Mouse (Mus musculus) forebrain, embryonic 12.5 days (tissue): ENCODE results near the gene Hes5. TPM values are rescaled to one million over a fixed set of nuclear protein-coding genes. Genes with fewer than 3 reads are reported as not detected.

Experiments used
- ATAC-seq: fragments of 200-750 bp; cut with Nextera tagmentation; 2 replicates; pipeline ENCODE4 v1.8.0; 2017; ENCODE audit warnings: moderate TSS enrichment; ENCODE audit not compliant: low FRiP score
- H3K27ac ChIP-seq: fragments of 300-500 bp; sonication (generic); 2 replicates; pipeline ENCODE4 v1.5.1; 2016; ENCODE audit warnings: mild to moderate bottlenecking
- H3K27me3 ChIP-seq: fragments of 300-500 bp; sonication (generic); 2 replicates; pipeline ENCODE4 v1.6.1; 2016; ENCODE audit warnings: mild to moderate bottlenecking
- H3K36me3 ChIP-seq: fragments of 300-500 bp; sonication (generic); replicated peaks from 2 replicates; pipeline ENCODE4 v1.6.1; 2016; ENCODE audit warnings: mild to moderate bottlenecking
- H3K4me1 ChIP-seq: fragments of 300-500 bp; sonication (generic); 2 replicates; pipeline ENCODE4 v1.6.1; 2016
- H3K4me2 ChIP-seq: fragments of 300-500 bp; sonication (generic); 2 replicates; pipeline ENCODE4 v1.6.1; 2016; ENCODE audit warnings: mild to moderate bottlenecking, moderate library complexity
- H3K4me3 ChIP-seq: fragments of 300-500 bp; sonication (generic); replicated peaks from 2 replicates; pipeline ENCODE4 v1.5.1; 2016; ENCODE audit warnings: mild to moderate bottlenecking
- H3K9ac ChIP-seq: fragments of 300-500 bp; sonication (generic); 2 replicates; pipeline ENCODE4 v1.6.1; 2016; ENCODE audit warnings: mild to moderate bottlenecking
- H3K9me3 ChIP-seq: fragments of 300-500 bp; sonication (generic); 2 replicates; pipeline ENCODE4 v1.6.1; 2016
- WGBS: fragments of 180-500 bp; shearing (Covaris S2); methylation state at CpG from one replicate; pipeline ENCODE4 v1.1.7; 2016; 5-methylcytosine and 5-hydroxymethylcytosine counted together
- polyA plus RNA-seq: library from polyadenylated mRNA; unstranded; fragments of >200 nt; fragmentation: Nextera tagmentation; extraction: Ambion mirVana; gene quantifications from 2 replicates; pipeline ENCODE4 v1.2.1, GENCODE M21; 2016

Hes5 gene
- polyA plus RNA-seq, 1 experiment from 2014 or later: 456 TPM

DNA sequence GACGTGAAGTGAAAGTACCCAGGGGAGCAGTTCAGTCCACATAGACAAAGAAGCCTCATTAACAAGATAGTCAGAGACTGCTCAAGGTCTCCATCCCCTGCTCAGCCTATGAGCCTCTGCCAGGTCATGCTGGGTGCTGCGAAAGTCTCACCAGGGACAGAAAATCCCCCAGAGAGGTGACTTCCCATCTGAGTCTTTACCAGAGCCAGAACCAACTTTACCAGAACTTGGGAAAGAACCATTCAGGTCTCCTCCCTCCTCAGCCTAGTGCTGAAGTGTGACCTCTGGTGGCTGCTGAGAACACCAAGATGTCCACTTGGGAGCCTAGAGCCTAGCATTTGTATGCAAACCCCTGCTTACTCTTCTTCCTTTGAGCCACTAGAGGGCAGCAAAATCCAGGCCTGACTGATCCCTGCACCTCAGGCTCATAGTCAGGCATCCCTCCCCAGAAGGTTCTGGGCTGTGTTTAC is 16.6 kb upstream of the Hes5 start:
- Histone ChIP-seq H3K4me2 (no peak overlapping the region), H3K27ac (no peak overlapping the region), H3K9ac (no peak overlapping the region), H3K36me3 (no peaks in the 10 kb centered on the region), H3K4me1 (peaks cover 45% of the 10 kb centered on the region), H3K9me3 (no peaks in the 10 kb centered on the region), H3K27me3 (peaks cover 5% of the 10 kb centered on the region; the same call in 1 of the 2 replicates), H3K4me3 (no peak overlapping the region)
- ATAC-seq: peak; percentile 53
- 22% methylated on average over 2 of the region's 2 CpGs for WGBS

DNA sequence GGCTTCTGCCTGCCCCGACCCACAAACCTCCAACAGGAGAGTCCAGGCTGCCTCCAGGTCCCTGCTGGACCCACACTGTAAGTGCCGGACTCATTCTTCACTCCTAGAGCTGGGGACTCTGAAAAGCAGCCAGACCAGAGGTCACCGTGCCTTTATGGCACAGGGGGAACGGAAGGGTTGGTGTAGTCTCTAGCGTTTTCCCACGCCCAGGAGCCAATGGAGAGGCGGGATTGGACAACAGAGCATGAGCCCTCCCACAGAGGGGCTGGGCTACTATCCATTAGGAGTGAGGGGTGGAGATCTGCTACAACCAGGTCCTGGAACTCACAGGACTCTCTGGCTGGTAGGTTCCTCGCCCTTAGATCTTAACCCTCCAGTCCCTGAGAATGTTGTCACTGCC is 14.4 kb upstream of the Hes5 start:
- H3K9me3 ChIP-seq: no peaks in the 10 kb centered on the region
- H3K4me2 ChIP-seq: peak overlapping the region; percentile 63
- H3K9ac ChIP-seq: peak overlapping the region; percentile 17; the same call in 1 of the 2 replicates
- WGBS: 3% methylated on average over 8 of the region's 8 CpGs
- peak overlapping the region; percentile 79 for H3K27ac ChIP-seq
- peaks cover 5% of the 10 kb centered on the region; the same call in 1 of the 2 replicates for H3K27me3 ChIP-seq
- H3K4me1 ChIP-seq: peaks cover 64% of the 10 kb centered on the region
- H3K36me3 ChIP-seq: no peaks in the 10 kb centered on the region
- peak; percentile 80 for ATAC-seq
- peak overlapping the region; percentile 38 for H3K4me3 ChIP-seq

DNA sequence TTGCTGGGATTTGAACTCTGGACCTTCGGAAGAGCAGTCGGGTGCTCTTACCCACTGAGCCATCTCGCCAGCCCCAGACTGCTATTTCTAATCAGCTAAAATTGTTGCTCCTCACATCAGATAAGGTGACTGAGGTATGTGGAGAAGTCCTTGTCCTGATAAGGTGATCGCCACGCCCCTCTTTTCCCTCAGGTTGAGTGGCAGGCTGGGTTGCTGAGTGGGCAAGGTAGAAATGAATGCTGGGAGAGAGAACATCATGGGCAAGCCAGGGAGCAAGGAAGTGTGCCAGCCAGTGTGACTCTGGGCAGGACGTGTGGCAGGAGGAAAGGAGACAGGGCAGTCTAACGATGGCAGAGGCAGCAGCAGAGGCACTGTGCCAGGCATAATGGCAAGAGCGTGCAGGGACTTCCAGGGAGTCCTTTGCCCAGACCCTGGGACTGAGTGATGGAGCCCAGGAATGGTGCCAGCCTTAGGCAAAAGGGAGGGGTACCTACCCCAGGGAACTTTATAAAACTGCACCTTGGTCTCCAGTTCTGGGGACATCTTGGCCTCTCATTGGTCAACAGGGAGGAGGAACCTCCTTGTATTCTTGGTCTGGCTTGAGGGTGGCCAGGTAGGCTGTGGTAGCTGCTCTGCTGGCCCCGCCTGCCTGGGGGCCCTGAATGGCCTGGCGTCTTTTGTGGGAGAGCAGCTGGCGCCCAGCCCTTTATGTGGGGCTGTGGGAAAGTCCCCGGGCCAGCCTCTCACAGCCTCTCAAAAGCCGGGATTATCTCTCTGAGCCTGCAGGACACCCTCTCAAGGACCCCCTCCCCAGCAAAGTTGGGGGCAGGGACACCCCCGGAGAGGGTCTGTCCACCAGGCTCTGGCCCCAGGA is 12.4 kb upstream of the Hes5 start:
- H3K4me3 ChIP-seq: peak overlapping the region; percentile 13; the same call in 1 of the 2 replicates

DNA sequence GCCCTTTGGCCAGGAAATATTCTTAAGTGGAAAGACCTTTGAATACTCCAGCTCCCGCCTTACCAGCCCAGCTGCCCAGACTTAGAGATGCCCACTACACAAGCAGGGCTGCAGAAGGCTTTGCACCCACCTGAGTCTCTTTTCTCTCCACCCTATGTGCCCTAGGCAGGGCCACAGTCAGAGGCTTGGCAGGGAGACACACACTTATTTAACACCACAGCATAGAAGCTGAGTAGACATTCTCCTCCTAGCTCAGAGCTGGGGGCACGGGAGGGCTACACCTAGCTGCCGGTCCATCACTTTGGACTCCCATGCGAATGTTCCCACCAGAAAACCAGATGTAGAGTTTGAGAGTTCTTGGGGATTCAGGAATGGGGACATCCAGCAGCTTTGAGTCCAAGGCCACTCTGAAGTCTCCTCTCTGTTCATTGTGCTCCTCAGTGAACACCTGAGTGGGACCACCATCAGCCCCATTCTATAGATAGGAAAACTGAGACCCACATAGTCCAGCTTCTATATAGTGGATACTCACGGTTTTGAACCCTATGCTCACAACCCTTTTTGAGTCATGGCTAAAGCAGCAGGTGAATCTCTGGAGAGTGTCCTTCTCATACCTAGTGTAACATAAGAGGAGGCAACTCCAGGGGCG is 11.7 kb upstream of the Hes5 start:
- H3K27ac ChIP-seq: peak overlapping the region; percentile 95
- H3K9me3 ChIP-seq: no peaks in the 10 kb centered on the region
- H3K36me3 ChIP-seq: no peaks in the 10 kb centered on the region
- 36% methylated on average over 6 of the region's 6 CpGs for WGBS
- ATAC-seq: peak; percentile 10
- H3K4me3 ChIP-seq: peak overlapping the region; percentile 13
- peaks cover 26% of the 10 kb centered on the region for H3K27me3 ChIP-seq
- peak overlapping the region; percentile 41 for H3K4me2 ChIP-seq
- H3K4me1 ChIP-seq: peaks cover 87% of the 10 kb centered on the region
- H3K9ac ChIP-seq: no peak overlapping the region

More for the DNA sequence above, 12.4 kb upstream of the Hes5 start:
- no peaks in the 10 kb centered on the region for H3K9me3 ChIP-seq
- no peak overlapping the region for H3K9ac ChIP-seq
- peak; percentile 68 for ATAC-seq
- peak overlapping the region; percentile 41 for H3K4me2 ChIP-seq
- 29% methylated on average over 14 of the region's 14 CpGs for WGBS
- H3K4me1 ChIP-seq: peaks cover 83% of the 10 kb centered on the region
- H3K27me3 ChIP-seq: peaks cover 18% of the 10 kb centered on the region; the same call in 1 of the 2 replicates
- no peaks in the 10 kb centered on the region for H3K36me3 ChIP-seq
- H3K27ac ChIP-seq: peak overlapping the region; percentile 95

DNA sequence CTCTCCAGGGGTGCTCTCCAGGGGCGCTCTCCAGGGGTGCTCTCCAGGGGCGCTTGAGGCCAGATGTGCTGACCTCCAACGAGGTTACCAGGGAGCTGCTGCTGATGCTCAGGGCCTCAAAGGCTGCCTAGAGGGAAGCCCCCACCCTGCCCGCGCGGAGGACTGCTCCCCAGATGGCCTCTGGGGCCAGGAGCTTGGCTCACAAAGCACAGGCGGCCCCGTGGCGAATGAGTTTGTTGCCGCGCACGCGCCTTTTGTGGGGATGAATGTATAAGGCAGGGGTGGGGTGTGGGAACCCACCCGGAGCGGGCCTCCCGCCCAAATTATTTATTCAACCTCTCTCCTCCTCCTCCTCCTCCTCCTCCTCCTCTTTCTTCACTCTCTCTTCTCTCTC is 11.1 kb upstream of the Hes5 start:
- Histone ChIP-seq H3K9ac (no peak overlapping the region), H3K36me3 (no peaks in the 10 kb centered on the region), H3K9me3 (no peaks in the 10 kb centered on the region), H3K4me3 (peak overlapping the region; percentile 13), H3K4me2 (peak overlapping the region; percentile 41), H3K27me3 (peaks cover 31% of the 10 kb centered on the region), H3K27ac (peak overlapping the region; percentile 95), H3K4me1 (peaks cover 91% of the 10 kb centered on the region)
- peak; percentile 31 for ATAC-seq
- 4% methylated on average over 16 of the region's 16 CpGs for WGBS

DNA sequence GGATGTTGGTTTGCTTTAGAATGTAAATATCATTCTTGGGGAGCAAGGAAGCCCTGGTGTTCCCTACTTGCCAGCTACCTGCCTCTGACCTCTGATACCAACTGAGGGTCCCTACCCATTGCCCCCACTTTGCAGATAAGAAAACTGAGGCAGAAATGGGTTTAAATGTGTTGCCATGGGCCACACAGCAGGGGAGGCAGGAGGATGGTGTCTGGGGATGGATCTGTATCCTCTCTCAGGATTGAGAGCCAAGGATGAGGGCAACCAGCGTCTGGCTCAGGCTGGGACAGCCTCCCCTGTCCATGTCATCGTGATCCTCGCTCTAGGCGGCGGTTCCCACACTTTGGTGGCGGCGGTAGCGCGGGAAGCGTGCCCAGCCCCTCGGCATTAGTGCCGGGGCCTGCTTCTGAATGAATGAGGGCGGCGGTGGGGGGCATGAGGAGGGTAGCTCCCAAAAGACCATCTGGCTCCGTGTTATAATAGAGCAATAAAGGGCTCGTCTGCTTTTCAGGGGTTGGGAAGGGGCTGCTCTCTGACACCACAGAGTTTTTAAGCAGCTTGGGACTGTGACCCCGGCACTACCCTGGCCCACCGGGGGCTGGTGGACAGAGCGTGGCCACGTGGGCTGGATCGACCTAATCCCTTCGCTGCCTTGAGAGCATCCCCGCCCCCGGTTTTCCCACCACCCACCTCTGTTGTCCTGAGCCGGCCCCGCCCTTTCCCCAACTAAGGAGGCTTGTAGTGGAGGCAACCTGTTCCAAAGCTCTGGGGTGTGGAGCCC is 8.1 kb upstream of the Hes5 start:
- peaks cover 60% of the 10 kb centered on the region for H3K27me3 ChIP-seq
- under 1% methylated on average over 26 of the region's 26 CpGs for WGBS
- no peaks in the 10 kb centered on the region for H3K9me3 ChIP-seq
- H3K4me3 ChIP-seq: peak overlapping the region; percentile 13; the same call in 1 of the 2 replicates
- H3K9ac ChIP-seq: 0 out of 2 replicates have a peak overlapping the region, but pooled peaks have one; percentile 12
- H3K36me3 ChIP-seq: no peaks in the 10 kb centered on the region
- H3K27ac ChIP-seq: peak overlapping the region; percentile 75
- H3K4me1 ChIP-seq: peaks cover 85% of the 10 kb centered on the region
- H3K4me2 ChIP-seq: peak overlapping the region; percentile 43
- ATAC-seq: peak; percentile 62

DNA sequence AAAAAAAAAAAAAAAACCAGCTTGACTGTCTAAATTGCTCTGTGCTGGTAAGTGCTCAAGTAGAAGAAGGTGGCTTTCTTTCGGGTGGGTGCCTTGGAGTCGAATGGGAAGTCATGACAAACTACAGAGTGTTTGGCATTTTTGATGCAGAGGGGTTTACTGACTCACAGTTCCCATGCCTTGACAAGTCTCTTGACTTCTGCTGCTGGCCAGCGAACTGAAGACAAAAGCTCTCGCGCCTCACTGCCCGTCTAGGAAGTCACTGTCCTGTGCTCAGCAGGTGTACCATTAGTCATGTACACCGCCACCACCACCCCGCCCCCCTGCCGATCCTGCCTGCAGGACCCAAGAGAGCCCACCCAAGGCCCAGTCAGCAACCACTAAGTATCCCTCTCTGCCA is 4.1 kb upstream of the Hes5 start:
- no peak overlapping the region for H3K9ac ChIP-seq
- H3K36me3 ChIP-seq: no peaks in the 10 kb centered on the region
- peaks cover 72% of the 10 kb centered on the region for H3K27me3 ChIP-seq
- no peak overlapping the region; the same call in 1 of the 2 replicates for H3K4me2 ChIP-seq
- WGBS: 19% methylated on average over 9 of the region's 9 CpGs
- H3K9me3 ChIP-seq: no peaks in the 10 kb centered on the region
- peaks cover 82% of the 10 kb centered on the region for H3K4me1 ChIP-seq
- no peak overlapping the region for H3K27ac ChIP-seq
- no peak overlapping the region for H3K4me3 ChIP-seq
- ATAC-seq: no peak

DNA sequence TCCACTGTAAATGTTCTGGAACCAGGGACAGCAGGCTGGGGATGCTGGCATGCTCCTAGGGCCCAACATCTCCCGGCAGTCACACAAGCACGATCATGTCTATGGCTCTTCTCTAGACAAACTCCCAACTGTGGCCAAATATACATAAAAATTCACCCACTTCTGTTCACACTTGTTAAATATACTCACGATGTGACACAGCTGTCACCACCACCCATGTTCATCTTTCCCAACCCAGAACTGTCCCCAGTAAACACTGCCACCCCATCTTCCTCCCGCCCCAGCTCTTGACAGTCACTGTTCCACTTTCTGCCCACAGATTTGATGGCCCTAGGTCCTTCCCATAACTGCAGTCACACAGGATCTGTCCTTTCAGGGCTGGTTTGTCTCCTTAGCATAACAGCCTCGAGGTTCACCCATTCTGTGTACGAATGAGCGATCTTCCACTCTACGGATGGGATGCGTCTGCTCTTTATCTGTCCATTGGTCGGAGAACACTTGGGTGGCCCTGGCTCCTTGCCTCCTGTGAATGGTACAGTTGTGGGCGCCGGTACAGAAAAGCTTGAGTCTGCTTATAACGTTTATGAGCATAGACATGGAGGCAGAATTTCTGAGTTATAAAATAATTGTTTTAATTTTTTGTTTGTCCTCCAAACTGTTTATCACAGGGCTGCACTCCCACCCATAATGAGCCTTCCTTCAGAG is 3.3 kb upstream of the Hes5 start:
- 0 out of 2 replicates have a peak, but pooled peaks cover 6% of the 10 kb centered on the region for H3K36me3 ChIP-seq
- H3K9ac ChIP-seq: no peak overlapping the region
- peaks cover 83% of the 10 kb centered on the region for H3K4me1 ChIP-seq
- H3K27ac ChIP-seq: peak overlapping the region; percentile 99
- H3K4me2 ChIP-seq: peak overlapping the region; percentile 81
- 28% methylated on average over 13 of the region's 13 CpGs for WGBS
- ATAC-seq: no peak
- no peaks in the 10 kb centered on the region for H3K9me3 ChIP-seq
- H3K27me3 ChIP-seq: peaks cover 69% of the 10 kb centered on the region
- no peak overlapping the region for H3K4me3 ChIP-seq

DNA sequence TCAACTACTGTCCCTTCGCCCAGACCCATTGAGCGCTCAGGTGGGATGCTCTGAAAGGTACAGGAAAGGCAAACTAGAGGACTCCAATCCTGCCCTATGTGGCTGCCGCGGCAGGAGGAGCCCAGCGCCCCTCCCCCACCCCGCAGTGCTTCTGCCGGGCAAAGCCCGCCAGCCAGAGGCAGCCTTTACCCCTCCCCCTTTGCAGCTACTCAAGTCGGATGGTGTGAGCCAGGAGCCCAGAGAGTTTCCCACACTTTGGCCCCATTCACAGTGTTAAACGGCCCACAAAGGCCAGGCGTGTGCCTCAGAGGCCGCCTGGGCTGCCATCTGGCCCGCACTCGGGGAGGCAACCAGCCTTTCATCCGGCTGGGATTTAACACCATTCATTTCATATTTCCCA is 2.6 kb upstream of the Hes5 start:
- H3K4me1 ChIP-seq: peaks cover 83% of the 10 kb centered on the region
- H3K27ac ChIP-seq: peak overlapping the region; percentile 99
- H3K36me3 ChIP-seq: 0 out of 2 replicates have a peak, but pooled peaks cover 9% of the 10 kb centered on the region
- peak overlapping the region; percentile 42; the same call in 1 of the 2 replicates for H3K9ac ChIP-seq
- H3K4me3 ChIP-seq: peak overlapping the region; percentile 26
- H3K9me3 ChIP-seq: no peaks in the 10 kb centered on the region
- peaks cover 69% of the 10 kb centered on the region for H3K27me3 ChIP-seq
- H3K4me2 ChIP-seq: peak overlapping the region; percentile 81
- WGBS: under 1% methylated on average over 15 of the region's 15 CpGs
- peak; percentile 66 for ATAC-seq

DNA sequence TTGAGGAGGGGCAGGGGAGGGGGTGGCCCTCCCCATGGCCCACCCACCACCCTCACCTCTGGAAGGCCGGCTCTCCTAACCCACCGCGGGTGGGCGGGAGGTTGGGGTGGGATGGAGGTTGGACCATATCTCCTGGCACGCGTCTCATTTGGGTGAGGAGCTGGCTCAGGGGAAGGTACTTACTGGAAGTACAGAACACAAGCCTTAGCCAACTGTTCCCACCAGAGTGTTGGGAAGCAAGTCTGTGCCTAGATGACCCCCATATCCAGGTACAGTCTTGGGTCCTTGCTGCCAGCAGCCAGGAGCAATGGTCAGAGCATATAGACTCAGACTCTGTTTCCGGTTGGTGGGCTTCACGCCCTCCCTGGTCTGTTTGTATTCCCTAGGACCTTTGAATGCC is 2.1 kb upstream of the Hes5 start:
- Histone ChIP-seq H3K36me3 (0 out of 2 replicates have a peak, but pooled peaks cover 9% of the 10 kb centered on the region), H3K27me3 (peaks cover 65% of the 10 kb centered on the region), H3K9me3 (no peaks in the 10 kb centered on the region), H3K27ac (peak overlapping the region; percentile 99), H3K4me3 (peak overlapping the region; percentile 26; the same call in 1 of the 2 replicates), H3K9ac (no peak overlapping the region), H3K4me2 (peak overlapping the region; percentile 81), H3K4me1 (peaks cover 83% of the 10 kb centered on the region)
- WGBS: 3% methylated on average over 8 of the region's 8 CpGs
- ATAC-seq: peak; percentile 10; the same call in 1 of the 2 replicates

DNA sequence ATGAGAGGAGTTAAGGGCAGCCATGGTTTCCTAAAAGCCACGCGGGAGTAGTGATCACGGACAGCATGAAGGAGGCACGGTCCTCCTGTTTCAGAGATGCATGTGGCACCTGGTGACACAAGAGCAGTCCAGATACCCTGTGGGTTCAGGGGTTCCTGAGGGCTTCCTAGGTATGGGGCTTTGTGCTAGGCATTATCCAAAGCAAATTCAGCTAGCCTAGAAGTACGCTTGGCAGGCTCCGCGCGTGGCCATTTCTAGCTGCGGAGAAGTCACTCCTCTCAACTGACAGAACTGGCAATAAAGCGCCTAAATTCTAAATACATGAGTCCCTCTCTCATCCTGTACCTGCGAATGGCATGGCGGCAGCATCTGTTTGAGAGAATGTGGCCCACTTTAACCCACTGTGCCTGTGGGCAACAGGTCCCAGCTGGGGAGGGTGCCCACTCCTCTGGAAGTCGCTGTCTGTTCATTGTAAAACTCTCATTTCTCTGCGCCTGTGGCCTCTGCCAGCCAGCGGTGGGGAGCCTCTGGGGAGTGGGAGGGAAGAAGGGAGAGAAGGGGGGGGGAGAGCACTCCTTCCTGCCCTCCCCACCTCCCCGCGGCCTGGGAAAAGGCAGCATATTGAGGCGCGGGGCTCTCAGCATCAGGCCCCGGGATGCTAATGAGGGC is 568 bp upstream of the Hes5 start:
- Histone ChIP-seq H3K27ac (peak overlapping the region; percentile 99), H3K9ac (peak overlapping the region; percentile 98), H3K9me3 (no peaks in the 10 kb centered on the region), H3K4me3 (peak overlapping the region; percentile 77), H3K36me3 (0 out of 2 replicates have a peak, but pooled peaks cover 9% of the 10 kb centered on the region), H3K4me2 (peak overlapping the region; percentile 81), H3K27me3 (peaks cover 50% of the 10 kb centered on the region), H3K4me1 (peaks cover 73% of the 10 kb centered on the region)
- no peak for ATAC-seq
- WGBS: 5% methylated on average over 20 of the region's 20 CpGs
